Mouse (Mus musculus) cerebellum, postnatal 4 days (tissue): ENCODE results near the gene Edar.
A peak's percentile ranks its signal among the peaks of the same experiment; 100 is the strongest.

ENCODE experiments used
- DNase-seq, 2 experiments: peaks; one replicate each; pipeline ENCODE4 v3.0.0; 2022; ENCODE audit warnings: low spot score in 2 of 2, mixed read lengths in 1 of 2

Edar gene

DNA sequence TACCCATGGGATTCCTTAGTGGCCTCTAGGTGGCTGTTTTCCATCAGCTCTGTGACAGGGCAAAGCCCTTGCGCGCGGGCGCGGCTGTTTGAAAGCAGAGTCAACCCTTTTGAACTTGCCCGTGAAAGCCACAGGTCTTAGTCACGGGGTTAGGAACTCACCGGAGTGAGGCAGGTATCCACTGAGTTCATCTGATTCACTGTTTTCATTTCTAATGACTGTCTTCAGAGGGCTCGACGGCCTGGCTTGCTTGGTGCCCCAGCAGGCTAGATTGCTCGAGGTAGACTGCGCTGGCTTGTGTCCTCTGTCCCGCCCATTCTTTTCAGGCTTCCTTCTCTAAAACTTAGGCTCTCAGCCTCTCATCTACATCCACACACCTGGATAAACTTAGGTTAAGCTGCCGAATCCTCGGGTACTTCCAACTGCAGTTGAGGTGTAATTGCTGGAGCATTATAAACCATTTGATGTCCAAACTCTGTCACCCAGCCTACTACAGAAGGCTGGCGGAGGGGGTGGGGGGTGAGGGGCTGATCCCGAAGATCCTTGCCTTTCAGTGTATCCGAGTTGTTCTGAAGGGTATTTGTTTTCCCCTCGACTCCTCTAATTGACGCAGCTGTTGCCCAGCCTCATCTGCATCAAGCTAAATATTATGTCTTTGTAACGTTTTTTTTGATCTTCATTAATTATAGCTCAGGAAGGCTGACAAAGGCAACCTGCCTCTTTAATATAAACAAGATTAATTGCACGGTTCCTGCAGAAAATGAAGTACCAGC, 24.0 kb downstream of the Edar start:
- no peak for DNase-seq

DNA sequence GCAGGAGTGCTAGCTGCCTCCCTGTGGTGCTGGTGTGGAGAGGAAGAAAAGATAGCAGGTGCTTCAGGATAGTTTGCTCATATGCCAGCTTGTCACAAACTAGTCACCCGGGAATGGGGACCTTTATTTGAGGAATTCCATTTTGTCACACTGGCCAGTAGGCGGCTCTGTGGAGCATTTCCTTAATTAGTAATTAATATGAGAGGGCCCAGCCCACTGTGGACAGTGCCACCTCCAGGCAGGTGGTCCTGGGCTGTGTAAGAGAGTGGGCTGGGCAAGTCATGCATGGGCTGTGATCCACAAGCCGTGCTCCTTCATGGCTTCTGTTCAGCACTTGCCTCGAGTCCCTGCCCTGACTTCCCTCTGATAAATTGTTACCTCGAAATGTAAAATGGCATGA, 26.7 kb downstream of the Edar start:
- no peak for DNase-seq

DNA sequence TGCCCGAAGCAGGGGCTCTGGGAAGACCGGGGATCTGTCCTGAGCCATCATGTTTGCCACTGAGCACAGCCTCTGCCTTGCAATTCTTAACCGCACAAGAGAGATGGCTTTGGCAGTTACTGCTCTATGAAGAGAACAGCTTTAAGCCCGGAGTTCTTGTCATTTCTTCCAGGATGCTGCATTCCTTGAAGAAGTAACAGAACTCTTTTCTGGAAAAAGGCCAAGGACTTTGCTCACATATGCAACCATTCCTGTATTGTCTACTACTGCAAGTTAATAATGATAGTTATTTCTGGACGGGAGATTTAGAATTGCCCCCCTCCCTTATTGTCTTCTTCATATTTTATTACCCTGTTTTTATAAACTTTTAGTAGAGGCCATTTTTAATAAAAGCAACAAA, 30.8 kb downstream of the Edar start:
- no peak for DNase-seq

DNA sequence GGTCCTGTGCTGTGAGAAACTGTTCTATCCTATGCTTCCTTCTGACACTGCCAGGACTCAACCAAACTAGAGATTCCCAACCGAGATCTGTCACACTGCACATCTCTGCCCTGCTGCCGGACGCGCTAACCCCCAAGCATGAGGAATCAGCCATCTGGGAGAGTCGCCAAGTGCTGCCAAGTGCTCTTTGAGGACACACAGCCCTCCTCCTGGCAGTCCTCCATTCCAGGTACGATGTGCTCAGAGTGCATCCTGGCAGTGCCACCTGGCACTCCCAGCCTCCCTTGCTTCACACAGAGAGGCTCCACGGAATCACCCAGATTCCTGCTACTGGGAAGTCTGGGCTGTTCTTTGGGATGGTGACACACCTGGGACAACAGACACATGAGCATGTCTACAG, 31.3 kb downstream of the Edar start:
- DNase-seq: peak in 1 of 2 experiments; percentile 31

DNA sequence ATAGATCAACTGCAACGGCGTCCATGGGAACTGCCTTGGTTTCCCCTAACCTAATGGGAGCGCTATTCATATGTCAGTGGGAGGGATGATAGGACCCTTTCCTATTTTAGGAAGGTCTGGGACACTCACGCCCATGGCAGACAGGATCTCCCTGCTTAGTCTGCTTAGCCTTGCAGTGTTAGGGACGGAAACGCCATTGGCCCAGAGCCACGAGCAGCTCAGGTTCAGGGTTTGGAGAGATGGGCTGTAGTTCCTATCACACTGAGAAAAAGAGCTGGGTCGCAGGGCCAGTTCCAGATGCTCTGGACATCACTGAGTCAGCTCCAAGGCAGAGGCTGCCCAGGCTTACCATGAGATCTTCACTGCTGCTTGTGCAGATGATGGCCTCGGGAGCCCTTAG, 32.5 kb downstream of the Edar start:
- DNase-seq: no peak

DNA sequence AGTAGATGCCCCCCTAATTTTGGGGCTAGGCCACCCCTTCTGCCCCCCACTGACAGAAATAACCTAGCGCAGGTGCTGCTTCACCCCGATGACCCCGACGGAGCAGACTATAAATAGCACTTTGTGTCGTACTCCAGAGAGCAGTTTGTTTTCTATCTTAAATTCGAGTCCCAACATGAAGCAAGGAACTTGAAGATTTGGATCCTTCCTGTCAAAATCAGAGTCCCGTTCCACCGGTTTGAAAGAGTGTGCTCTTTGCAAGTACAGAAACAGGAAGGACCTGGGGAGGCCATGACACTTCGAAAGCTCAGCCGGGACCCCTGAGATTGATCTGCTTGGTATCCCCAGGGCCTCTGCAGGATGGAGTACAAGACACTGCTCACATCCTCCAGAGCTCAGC, 33.8 kb downstream of the Edar start:
- no peak for DNase-seq

DNA sequence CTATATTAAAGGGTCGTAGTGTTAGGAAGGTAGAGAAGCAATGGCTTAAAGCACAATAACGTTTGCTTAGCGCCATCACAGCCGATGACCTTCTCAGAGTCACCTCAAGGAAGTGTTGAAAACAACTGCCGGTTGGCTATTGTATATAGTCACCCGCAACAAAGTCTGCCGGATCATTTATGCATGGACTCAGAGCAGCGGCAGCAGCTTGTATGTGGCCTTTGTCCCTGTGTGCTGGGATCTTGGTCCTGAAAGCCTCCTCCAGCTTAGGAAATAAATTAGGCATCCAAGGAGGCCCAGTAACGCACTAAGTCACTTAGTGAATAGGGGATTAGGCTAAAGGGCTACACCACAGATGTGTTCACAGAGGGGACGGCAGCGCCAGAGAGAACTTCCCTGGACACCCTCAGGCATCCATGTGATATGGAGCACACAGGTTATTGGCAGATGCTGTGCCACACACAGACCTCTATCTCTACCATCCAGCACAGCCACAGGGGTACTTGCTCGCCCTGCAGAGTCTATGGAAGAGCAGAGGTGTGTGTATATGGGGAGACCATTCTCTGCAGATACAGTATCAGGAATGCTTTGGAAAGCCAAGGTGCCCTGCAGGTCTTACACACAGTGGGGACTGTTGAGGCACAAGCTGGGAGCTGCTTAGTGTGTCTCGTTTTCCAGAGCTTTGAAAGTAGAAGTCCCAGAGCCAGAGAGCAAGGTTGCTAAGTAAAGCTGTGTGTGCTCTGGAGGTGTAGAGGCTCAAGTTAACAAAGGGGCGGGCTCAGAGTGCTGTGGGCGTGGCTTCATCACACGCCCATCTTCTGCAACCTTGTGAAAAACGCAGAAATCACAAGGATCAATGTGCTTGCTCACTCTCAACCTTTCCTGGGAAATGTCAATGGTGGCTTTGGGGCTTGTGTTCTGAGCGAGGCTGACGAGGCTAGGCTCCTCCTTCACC, 34.7 kb downstream of the Edar start:
- no peak for DNase-seq

DNA sequence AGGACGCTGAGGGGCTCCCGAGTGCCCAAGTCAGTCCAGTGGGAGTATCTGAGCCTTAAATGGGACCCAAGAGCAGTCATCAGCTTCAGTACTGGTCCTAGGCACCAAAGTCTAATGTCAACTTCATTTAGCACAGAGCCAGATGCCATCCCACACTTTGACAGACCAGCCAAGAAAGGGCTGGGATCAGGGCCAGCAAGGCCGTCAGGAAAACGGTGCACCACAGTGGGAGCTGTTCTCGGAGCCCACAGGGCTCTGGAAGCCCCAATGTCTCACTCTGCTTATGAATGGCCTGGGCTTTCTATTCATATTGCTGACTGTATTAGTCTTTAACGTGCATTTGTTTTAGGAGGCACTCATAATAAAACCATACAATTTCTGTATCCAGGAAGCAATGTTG, 36.2 kb downstream of the Edar start:
- peak in 1 of 2 experiments; percentile 67 for DNase-seq

DNA sequence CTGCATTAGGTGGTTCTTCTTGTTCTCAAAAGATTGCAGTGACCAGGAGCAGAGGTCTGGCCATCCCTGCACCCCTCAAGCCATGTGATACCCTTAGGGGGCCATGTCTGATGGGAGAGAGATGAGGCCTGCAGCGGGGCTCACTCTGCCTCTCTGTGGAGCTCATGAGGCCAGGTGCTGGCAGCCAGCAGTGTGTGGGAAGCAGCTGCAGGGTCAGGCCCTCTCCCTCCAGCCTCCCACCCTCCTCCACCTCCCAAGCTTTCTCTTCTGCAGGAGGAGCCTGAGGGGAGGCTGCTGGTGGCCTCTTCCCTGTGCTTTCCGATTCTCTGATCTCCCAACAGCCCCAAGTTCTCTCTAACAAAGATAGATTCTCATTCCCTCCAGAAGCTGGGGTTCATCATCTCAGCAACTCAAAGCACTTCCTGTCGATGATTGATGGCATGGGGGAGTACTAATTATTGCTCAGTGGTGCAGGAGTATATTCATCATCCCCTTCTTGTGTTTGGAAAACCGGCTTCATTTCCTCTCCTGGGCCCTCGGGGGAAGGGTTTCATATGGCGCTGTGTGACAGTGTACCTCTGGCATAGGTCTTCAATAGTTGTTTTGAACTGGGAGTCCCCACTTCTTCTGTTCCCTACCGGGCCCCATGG, 38.9 kb downstream of the Edar start:
- no peak for DNase-seq

DNA sequence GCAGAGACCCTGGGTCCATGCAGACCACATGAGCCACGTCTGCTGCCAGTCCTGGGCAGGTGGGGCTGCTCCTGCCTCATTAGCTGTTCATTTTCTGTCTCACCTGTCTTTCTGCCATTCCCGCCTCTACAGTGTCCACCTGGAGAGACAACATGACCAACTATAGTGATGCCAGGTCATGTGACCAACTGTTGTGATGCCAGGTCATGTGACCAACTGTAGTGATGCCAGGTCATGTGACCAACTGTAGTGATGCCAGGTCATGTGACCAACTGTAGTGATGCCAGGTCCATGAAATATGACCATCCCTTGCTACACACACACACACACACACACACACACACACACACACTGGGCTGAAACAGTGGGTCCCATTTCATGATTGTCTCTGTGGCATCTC, 41.9 kb downstream of the Edar start:
- DNase-seq: no peak

DNA sequence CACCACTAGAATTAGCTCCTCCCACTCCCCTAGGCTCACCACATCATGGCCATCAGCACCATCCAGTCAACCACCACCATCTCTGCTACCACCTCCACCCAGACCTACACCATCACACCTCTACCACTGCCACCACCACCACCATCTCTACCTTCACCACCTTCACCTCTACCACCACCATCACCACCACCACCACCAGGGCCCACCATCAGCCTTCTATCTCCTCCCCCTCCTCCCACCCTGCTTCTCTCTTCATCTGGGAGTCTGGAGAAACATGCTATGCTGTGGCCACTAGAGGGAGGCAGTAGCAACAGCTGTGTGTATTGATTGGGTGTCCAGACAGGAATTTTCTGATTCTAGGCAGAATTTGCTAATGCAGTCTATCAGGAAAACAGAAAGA, 47.9 kb downstream of the Edar start:
- peak in 1 of 2 experiments; percentile 36 for DNase-seq

DNA sequence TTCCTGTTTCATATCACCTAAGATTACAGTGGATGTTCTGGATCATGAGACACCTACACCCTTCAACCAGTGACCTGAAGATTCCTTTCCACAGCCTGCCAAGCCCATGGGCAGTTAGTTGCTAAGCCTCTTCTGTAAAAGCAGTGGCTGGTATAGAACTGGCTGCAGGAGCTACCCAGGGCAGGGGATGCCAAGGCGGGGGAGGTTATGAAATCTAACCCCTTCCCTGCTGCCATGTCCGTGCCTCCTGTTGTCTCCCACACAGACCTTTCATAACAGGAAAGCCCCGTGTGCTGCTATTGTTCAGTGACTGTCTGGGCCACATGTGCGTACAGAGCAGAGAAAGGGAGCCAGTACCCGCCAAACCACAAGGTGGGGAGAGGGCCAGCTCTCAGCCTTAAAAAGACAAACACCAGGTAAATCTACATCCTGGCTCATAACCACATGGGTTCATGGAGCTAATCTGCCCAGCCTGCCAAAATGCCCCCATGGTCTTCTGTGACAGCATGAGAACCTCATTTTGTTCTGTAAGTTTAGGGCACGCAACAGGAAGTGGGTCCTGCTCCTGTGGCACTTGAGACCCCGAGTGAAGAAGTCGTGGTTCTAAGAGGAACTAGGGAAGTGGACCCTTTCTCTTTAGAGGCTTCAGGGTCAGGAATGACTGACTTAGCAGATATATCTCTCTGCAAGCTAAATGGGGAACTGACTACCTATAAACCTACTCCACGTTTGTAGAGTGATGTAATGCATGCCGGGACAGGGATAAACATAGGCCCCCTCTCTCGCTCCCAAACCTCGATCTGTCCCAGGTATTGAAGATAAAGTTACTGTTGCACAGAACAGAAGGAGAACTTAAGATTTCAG, 50.4 kb downstream of the Edar start:
- no peak for DNase-seq

DNA sequence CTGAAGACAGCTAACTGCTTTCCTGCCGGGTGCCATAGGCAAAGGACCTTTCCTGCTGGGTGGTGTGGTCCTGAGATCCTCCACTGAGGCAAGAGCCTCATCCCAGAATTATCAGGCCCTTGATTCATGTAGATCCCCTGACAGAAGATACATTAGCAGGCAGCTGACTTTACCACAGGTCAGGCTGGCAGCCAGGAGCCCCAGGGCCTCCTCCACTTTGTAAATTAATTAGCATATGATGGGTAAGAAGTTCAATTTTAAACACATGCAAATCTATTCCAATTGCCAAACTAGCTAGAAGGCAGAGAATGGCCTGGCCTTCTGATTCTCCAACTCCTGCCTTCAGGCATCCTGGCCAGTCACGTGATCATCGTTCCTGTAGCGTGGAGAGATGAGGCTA, 56.2 kb downstream of the Edar start:
- DNase-seq: no peak

DNA sequence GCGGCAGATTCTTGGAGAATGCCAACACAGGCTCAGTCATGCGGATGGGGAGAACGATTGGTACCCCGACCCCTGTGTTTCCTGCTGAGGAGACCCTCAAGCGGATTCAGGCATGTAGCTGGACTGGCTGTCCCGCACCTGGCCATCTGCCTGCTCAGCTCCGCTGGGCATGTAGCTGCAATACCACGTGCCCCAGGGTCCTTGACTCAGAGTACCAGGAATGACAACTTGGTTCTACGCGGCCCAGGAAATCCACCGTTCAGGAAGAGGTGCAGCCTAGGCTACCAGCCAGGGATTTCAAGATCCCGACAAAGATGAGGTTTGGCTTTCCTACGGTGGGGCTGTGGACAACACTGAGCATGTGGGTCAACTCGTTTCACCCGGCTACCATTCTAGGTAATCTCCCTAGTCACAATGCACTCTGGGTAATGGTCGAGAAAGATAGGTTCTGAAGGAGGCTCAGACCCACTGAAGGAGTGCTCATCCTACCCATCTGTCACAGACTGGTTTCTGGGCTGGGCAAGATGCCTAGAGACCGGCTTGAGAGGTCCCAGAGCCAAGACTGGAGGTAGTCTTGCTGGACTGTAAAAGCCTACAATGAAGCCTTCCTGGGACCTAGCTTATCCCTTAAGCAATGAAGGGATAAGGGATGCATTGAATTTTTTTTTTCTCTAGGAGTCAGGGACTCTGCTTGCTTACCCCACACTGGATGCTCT, 56.8 kb downstream of the Edar start:
- peak in 1 of 2 experiments; percentile 51 for DNase-seq

DNA sequence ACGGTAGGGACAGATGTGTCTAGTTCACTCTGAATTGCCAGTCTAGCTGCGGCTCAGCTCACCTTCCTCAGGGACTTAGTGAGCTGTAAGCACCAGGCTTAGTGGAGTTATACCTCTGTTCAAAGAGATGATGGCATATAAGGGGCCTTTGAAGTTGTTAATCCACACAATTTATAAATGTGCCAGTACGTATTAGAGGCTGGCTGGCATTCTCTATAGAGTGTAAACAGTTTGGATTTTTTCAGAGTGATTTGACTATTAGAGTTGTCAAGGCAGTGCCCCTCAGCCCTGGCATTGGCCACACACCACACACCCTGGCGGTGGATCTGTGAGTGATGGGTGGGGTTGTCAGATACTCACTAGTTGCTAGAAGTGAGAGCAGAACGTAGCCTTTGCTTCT, 58.9 kb downstream of the Edar start:
- DNase-seq: no peak

DNA sequence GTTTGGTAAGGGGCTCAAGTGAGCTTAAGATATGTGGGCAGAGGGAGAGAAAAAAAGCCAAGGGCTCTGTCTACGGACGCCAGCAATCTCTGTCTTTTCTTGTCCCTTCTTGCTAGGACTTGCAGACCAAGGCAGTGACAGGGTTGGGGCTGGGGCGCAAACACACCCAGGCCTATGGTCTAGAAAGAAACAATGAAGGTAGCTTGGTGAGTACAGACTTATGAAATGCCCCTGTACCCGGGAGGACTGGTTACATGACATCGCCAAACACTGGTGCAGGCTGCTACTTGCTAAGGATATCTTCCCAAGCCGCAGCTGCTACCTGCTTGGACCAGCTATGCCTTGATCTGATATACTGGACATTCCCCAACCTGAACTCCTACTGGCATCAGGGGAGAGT, 60.9 kb downstream of the Edar start:
- DNase-seq: no peak

DNA sequence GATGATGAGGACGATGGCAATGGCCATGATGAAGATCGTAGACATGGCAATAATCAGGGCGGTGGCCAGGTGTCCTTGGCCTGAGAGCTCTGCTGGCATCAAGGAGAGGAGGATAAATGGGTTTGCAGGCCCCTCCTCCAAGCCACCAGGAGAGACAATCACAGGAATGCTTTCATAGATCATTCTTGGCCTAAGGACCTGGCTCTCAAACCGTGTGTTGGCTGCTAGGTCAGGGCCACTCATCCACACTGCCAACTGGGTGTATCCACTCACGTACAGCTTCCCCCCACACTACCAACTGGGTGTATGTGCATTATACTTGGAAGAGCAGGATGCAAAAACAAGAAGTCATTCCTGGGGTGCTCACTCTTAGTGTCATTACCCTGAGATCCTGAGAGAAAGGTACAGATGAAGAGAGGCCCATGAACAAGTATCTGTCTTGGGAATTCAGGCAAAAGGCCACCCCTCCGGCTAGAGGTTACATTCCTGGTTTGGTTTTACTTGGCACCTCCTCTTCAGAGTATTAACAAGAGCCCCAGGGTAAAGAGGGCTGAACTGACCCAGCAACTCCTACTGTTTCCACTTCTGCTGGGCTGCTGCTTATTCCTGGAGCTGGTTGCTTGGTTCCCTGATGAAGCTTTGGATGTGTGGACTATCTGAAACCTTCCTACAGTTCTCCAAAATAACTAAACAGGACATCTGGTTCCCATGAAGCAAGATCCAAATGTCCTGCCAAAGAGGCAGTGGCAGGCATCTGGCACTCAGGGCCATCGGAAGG, 64.8 kb downstream of the Edar start:
- DNase-seq: no peak

DNA sequence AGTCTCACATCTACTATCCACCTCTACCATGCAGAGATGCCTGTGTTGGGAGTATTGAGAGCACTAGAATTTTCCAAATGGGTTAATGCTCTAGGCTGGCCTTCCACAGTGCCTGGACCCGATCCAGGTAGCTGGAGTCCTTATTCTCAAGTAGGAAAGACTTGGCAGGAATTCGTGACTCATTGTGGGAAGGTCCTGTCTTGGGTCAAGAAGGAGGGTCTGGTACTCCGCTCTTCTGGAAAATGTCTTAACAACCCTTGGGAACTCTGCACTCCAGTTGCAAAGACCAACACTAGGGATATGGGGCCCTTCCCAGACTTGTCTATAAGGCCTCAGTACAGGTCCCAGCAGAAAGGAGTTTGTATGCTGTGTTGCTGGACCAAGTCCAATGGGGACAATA, 66.6 kb downstream of the Edar start:
- no peak for DNase-seq

DNA sequence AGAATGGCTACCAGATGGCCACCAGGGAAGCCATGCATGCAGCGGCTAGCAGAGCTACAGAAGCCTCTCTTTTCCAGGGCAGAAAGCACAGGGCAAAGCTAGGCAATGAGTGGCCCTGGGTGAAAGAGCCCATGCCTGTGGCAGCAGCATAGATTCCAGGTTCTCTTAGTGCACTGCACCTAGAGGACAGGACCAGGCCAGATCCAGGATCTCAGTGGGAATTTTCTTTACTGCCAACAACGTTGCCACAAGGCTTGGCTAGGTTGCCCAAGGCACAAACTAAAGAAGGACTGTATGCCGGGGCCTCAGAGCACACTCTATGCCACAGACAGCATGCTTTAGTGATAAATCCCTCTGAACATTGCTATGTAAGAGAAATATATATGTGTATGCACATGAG, 69.1 kb downstream of the Edar start:
- DNase-seq: no peak

DNA sequence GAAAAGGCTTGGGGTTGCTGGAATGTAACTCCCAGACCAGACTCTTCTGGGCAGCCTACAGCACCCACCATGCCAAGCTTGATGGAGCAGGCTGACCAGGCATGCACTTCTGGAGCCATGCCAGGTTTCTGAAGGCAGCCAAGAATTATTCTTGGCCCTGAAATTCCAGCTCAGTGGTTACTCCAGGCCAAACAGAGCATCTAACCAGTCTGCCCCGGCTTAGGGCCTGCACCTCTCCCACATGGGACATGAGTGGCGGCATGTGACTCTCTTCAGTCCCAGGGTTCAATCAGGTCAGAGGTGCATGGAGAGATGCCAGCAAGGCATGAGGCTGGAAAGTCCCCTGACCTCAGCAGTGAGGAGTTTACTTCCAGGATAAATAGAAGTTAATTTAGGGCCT, 70.7 kb downstream of the Edar start:
- DNase-seq: peak in 1 of 2 experiments; percentile 80
